Mouse (Mus musculus): ENCODE measurements around the gene Miox. TPM values are rescaled to one million over a fixed set of nuclear protein-coding genes. Genes with fewer than 3 reads are reported as not detected.

The Miox gene
- polyA plus RNA-seq, 1 experiment from 2014 or later = not detected

- ATAC-seq (ENCODE audit: low FRiP score, low TSS enrichment) = no peak
- H3K4me3 ChIP-seq (ENCODE audit: low read depth, low read length) = no peak overlapping the region
- H3K27me3 ChIP-seq (ENCODE audit: control insufficient read depth, insufficient read depth, low read length) = no peaks in the 10 kb centered on the region
- H3K4me1 ChIP-seq (replicated peaks; ENCODE audit: control insufficient read depth, insufficient read depth) = no peaks in the 10 kb centered on the region; the same call in 1 of the 2 replicates
- 97% methylated on average over 2 of the region's 2 CpGs for WGBS
- H3K36me3 ChIP-seq (ENCODE audit: control insufficient read depth, insufficient read depth, low read length) = peaks cover 49% of the 10 kb centered on the region
- TF ChIP-seq CTCF (IDR thresholded peaks at IDR 0.05; ENCODE audit: low read depth) (no peak), EP300 (optimal IDR thresholded peaks at IDR 0.05) (no peak)
- DNase-seq (ENCODE audit: low spot score) = no peak
- H3K9me3 ChIP-seq (ENCODE audit: control insufficient read depth, low read length) = no peaks in the 10 kb centered on the region
- no peak overlapping the region for H3K4me2 ChIP-seq (replicated peaks; ENCODE audit: low read depth)
- H3K27ac ChIP-seq (replicated peaks) = no peak overlapping the region
- H3K9ac ChIP-seq (ENCODE audit: low read length) = no peak overlapping the region
Observed at GRCm38 (mm10) chr15:89297695-89298094, 36.5 kb upstream of the Miox start.

DNA sequence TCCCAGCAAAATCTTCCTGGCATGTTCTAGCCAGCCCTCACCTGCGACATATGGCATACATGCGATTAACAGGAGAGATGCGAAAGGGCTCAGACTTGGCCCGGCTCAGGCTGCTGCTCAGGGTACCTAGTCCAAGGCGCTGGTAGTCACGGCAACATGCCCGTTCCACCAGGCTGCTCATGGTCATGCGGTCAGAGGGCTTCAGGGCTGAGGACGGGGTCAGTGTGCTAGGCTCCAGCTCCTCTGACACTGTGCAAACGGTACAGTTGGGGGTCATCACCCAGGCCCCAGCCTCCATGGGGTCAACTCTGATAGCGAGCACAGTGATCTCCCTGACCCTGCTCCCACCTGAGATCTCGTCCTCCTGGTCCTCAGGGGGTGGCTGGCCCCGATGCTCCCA, 34.0 kb upstream of the Miox start:
- ATAC-seq (ENCODE audit: low FRiP score, low TSS enrichment) (no peak), DNase-seq (ENCODE audit: low spot score) (no peak)
- 90% methylated on average over 13 of the region's 13 CpGs for WGBS
- no peak overlapping the region for H3K4me2 ChIP-seq (replicated peaks; ENCODE audit: low read depth)
- no peak overlapping the region for H3K27ac ChIP-seq (replicated peaks)
- no peaks in the 10 kb centered on the region for H3K9me3 ChIP-seq (ENCODE audit: control insufficient read depth, low read length)
- TF ChIP-seq EP300 (optimal IDR thresholded peaks at IDR 0.05) (no peak), CTCF (IDR thresholded peaks at IDR 0.05; ENCODE audit: low read depth) (no peak)
- no peak overlapping the region for H3K4me3 ChIP-seq (ENCODE audit: low read depth, low read length)
- H3K36me3 ChIP-seq (ENCODE audit: control insufficient read depth, insufficient read depth, low read length) = peaks cover 39% of the 10 kb centered on the region
- no peaks in the 10 kb centered on the region; the same call in 1 of the 2 replicates for H3K4me1 ChIP-seq (replicated peaks; ENCODE audit: control insufficient read depth, insufficient read depth)
- H3K9ac ChIP-seq (ENCODE audit: low read length) = no peak overlapping the region
- H3K27me3 ChIP-seq (ENCODE audit: control insufficient read depth, insufficient read depth, low read length) = no peaks in the 10 kb centered on the region

DNA sequence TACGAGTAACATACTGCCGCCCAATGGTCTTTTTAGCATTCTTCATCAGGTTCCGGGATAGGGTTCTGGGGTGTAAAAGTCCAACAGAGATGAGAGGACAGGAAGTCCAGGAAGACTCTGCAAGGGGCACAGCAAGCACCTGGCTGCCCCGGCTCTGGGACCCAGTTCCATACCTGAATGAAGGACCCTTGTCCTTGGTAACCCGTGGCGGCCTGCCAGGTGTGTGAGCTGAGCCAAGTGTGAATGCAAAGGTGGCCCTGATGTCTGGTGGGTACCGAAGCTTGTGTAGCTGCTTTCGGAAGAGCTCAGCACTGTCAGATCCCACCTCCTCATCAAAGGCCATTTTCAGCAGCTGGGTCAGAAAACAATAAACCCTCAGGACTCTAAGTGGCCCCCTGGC, 33.6 kb upstream of the Miox start:
- H3K36me3 ChIP-seq (ENCODE audit: control insufficient read depth, insufficient read depth, low read length) = peaks cover 39% of the 10 kb centered on the region
- H3K27me3 ChIP-seq (ENCODE audit: control insufficient read depth, insufficient read depth, low read length) = no peaks in the 10 kb centered on the region
- H3K27ac ChIP-seq (replicated peaks) = no peak overlapping the region
- H3K4me1 ChIP-seq (replicated peaks; ENCODE audit: control insufficient read depth, insufficient read depth) = no peaks in the 10 kb centered on the region; the same call in 1 of the 2 replicates
- ATAC-seq (ENCODE audit: low FRiP score, low TSS enrichment) = no peak
- 96% methylated on average over 8 of the region's 8 CpGs for WGBS
- no peak overlapping the region for H3K9ac ChIP-seq (ENCODE audit: low read length)
- DNase-seq (ENCODE audit: low spot score) = no peak
- no peak for TF ChIP-seq CTCF (IDR thresholded peaks at IDR 0.05; ENCODE audit: low read depth)
- no peak overlapping the region for H3K4me2 ChIP-seq (replicated peaks; ENCODE audit: low read depth)
- H3K4me3 ChIP-seq (ENCODE audit: low read depth, low read length) = no peak overlapping the region
- H3K9me3 ChIP-seq (ENCODE audit: control insufficient read depth, low read length) = no peaks in the 10 kb centered on the region

GRCm38 (mm10) chr15:89305966-89306365, 28.2 kb upstream of the Miox start:
- ATAC-seq (ENCODE audit: low FRiP score, low TSS enrichment) = no peak

DNA sequence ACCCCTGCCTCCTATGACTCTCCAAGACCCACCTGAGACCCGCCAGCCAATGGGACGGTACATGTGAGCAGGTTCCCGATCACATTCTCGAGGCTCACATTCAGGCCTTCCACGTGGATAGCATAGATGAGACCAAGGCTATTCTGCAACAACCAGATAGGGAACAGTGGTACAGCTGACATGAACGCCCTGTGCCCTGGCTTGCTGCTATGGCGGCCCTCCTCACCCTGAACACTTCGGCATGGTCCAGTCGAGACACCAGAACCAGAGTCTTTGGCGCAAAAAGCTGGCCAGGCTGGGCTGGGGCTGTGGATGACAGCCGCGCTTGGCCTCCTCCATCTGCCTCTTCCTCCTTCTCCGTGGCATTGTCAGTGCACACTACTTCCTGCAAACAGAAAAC, 26.7 kb upstream of the Miox start:
- no peaks in the 10 kb centered on the region for H3K4me1 ChIP-seq (replicated peaks; ENCODE audit: control insufficient read depth, insufficient read depth)
- DNase-seq (ENCODE audit: low spot score) = no peak
- H3K9me3 ChIP-seq (ENCODE audit: control insufficient read depth, low read length) = no peaks in the 10 kb centered on the region
- no peaks in the 10 kb centered on the region for H3K27me3 ChIP-seq (ENCODE audit: control insufficient read depth, insufficient read depth, low read length)
- 92% methylated on average over 13 of the region's 13 CpGs for WGBS
- ATAC-seq (ENCODE audit: low FRiP score, low TSS enrichment) = no peak
- H3K36me3 ChIP-seq (ENCODE audit: control insufficient read depth, insufficient read depth, low read length) = peaks cover 22% of the 10 kb centered on the region
- no peak overlapping the region for H3K4me2 ChIP-seq (replicated peaks; ENCODE audit: low read depth)
- TF ChIP-seq CTCF (IDR thresholded peaks at IDR 0.05; ENCODE audit: low read depth) (no peak), EP300 (optimal IDR thresholded peaks at IDR 0.05) (no peak)
- no peak overlapping the region for H3K27ac ChIP-seq (replicated peaks)
- no peak overlapping the region for H3K4me3 ChIP-seq (ENCODE audit: low read depth, low read length)
- H3K9ac ChIP-seq (ENCODE audit: low read length) = no peak overlapping the region

More at GRCm38 (mm10) chr15:89305966-89306365, 28.2 kb upstream of the Miox start:
- H3K4me2 ChIP-seq (replicated peaks; ENCODE audit: low read depth) = no peak overlapping the region
- H3K9me3 ChIP-seq (ENCODE audit: control insufficient read depth, low read length) = no peaks in the 10 kb centered on the region
- no peaks in the 10 kb centered on the region for H3K27me3 ChIP-seq (ENCODE audit: control insufficient read depth, insufficient read depth, low read length)
- no peak overlapping the region for H3K9ac ChIP-seq (ENCODE audit: low read length)
- peaks cover 31% of the 10 kb centered on the region for H3K36me3 ChIP-seq (ENCODE audit: control insufficient read depth, insufficient read depth, low read length)
- H3K4me3 ChIP-seq (ENCODE audit: low read depth, low read length) = no peak overlapping the region
- TF ChIP-seq CTCF (IDR thresholded peaks at IDR 0.05; ENCODE audit: low read depth) (no peak), EP300 (optimal IDR thresholded peaks at IDR 0.05) (no peak)
- H3K4me1 ChIP-seq (replicated peaks; ENCODE audit: control insufficient read depth, insufficient read depth) = no peaks in the 10 kb centered on the region
- WGBS = 72% methylated on average over 1 of the region's 1 CpGs
- H3K27ac ChIP-seq (replicated peaks) = no peak overlapping the region
- no peak for DNase-seq (ENCODE audit: low spot score)

DNA sequence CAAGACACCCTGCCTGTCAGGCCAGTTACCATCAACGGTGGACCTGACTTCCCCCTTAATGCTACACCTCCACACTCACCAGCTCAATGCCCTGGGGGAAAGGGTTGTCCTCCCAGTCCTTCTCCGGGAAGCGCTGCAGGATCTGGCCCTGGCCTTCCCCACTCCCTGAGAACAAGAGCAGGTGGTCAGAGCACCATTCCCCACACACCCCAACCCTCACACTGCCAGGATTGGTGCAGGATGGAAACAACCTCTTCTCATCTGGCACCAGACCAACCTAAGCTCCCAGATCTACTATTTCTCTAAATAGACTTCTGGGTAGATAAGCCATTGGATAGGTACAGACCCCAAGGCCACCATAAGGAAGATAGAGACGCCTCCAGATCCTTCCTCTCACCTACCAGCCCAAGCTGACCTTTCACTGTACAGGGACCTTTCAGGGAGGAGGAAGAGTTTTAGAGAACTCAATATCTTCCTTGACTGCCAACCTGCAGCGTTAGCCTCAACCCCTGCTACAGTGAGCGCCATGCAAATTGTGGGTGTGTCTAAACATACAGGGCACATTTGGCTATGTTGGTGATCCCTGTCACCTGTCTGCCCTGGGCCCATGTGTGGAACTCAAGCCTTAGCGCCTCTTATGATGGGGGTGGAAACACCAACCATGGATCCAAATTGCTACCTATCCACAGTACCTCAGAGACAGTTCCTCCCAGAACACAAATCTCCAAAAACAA, 25.6 kb upstream of the Miox start:
- DNase-seq (ENCODE audit: low spot score) (no peak), ATAC-seq (ENCODE audit: low FRiP score, low TSS enrichment) (no peak)
- WGBS = 80% methylated on average over 7 of the region's 7 CpGs
- TF ChIP-seq EP300 (optimal IDR thresholded peaks at IDR 0.05) = no peak
- no peak for TF ChIP-seq CTCF (IDR thresholded peaks at IDR 0.05; ENCODE audit: low read depth)
- peaks cover 20% of the 10 kb centered on the region for H3K36me3 ChIP-seq (ENCODE audit: control insufficient read depth, insufficient read depth, low read length)
- no peak overlapping the region for H3K9ac ChIP-seq (ENCODE audit: low read length)
- H3K27me3 ChIP-seq (ENCODE audit: control insufficient read depth, insufficient read depth, low read length) = no peaks in the 10 kb centered on the region
- H3K9me3 ChIP-seq (ENCODE audit: control insufficient read depth, low read length) = no peaks in the 10 kb centered on the region
- H3K27ac ChIP-seq (replicated peaks) = no peak overlapping the region
- no peak overlapping the region for H3K4me3 ChIP-seq (ENCODE audit: low read depth, low read length)
- H3K4me1 ChIP-seq (replicated peaks; ENCODE audit: control insufficient read depth, insufficient read depth) = no peaks in the 10 kb centered on the region; the same call in 1 of the 2 replicates
- no peak overlapping the region for H3K4me2 ChIP-seq (replicated peaks; ENCODE audit: low read depth)
